Mouse (Mus musculus) ES-E14 (cell line): ENCODE results near the gene Pla2g7. TPM values are rescaled to one million over a fixed set of nuclear protein-coding genes. Genes with fewer than 3 reads are reported as not detected.

Source experiments
- DNase-seq: peaks from one replicate; pipeline ENCODE4 v3.0.0-alpha.2; 2013; ENCODE audit warnings: low read depth, low spot score
- H3K27ac ChIP-seq: 2 replicates; pipeline ENCODE4 v1.5.1; 2012; ENCODE audit warnings: low read depth, mild to moderate bottlenecking, low read length, moderate library complexity, mixed read lengths; ENCODE audit not compliant: poor library complexity, insufficient read depth, severe bottlenecking
- H3K36me3 ChIP-seq: 2 replicates; pipeline ENCODE4 v1.6.1; 2012; ENCODE audit warnings: mild to moderate bottlenecking, low read length, moderate library complexity, mixed read lengths; ENCODE audit not compliant: control insufficient read depth, poor library complexity, insufficient read depth, severe bottlenecking
- H3K4me1 ChIP-seq, 2 experiments: fragments of 150-350 bp in 1 of 2; sonication (generic) in 1 of 2; 2 replicates each; pipeline ENCODE4 v1.6.1; 2012; ENCODE audit warnings: low read length in 2 of 2, mild to moderate bottlenecking in 1 of 2, mixed read lengths in 1 of 2; ENCODE audit not compliant: control insufficient read depth in 2 of 2, insufficient read depth in 2 of 2, poor library complexity in 1 of 2
- H3K4me3 ChIP-seq, 2 experiments: fragments of 150-350 bp in 1 of 2; sonication (generic) in 1 of 2; 2 replicates each; pipeline ENCODE4 v1.5.1; 2012; ENCODE audit warnings: low read length in 2 of 2, low read depth in 1 of 2, mild to moderate bottlenecking in 1 of 2, mixed read lengths in 1 of 2; ENCODE audit not compliant: insufficient read depth in 1 of 2, poor library complexity in 1 of 2, severe bottlenecking in 1 of 2
- H3K9ac ChIP-seq: 2 replicates; pipeline ENCODE4 v1.6.1; 2012; ENCODE audit warnings: low read depth, mild to moderate bottlenecking, low read length, mixed read lengths; ENCODE audit not compliant: poor library complexity, insufficient read depth, severe bottlenecking
- H3K9me3 ChIP-seq: fragments of 150-350 bp; sonication (generic); 2 replicates; pipeline ENCODE4 v1.6.1; 2012; ENCODE audit warnings: low read depth, mild to moderate bottlenecking, low read length; ENCODE audit not compliant: control insufficient read depth, insufficient read depth
- CHD2 ChIP-seq: IDR thresholded peaks from 2 replicates; pipeline ENCODE4 v1.6.1; 2014; ENCODE audit warnings: mild to moderate bottlenecking, low read depth, low read length, inconsistent platforms
- HCFC1 ChIP-seq: IDR thresholded peaks from 2 replicates; pipeline ENCODE4 v1.6.1; 2012; ENCODE audit warnings: low read length, inconsistent platforms, borderline replicate concordance; ENCODE audit not compliant: insufficient read depth
- MAFK ChIP-seq: IDR thresholded peaks from 2 replicates; pipeline ENCODE4 v1.6.1; 2014; ENCODE audit warnings: mild to moderate bottlenecking, low read depth, low read length, inconsistent platforms; ENCODE audit not compliant: insufficient read depth
- ZC3H11A ChIP-seq: IDR thresholded peaks from 2 replicates; pipeline ENCODE4 v1.6.1; 2012; ENCODE audit warnings: low read depth, mild to moderate bottlenecking, inconsistent platforms, low read length, borderline replicate concordance
- ZNF384 ChIP-seq: IDR thresholded peaks from 2 replicates; pipeline ENCODE4 v1.6.1; 2012; ENCODE audit warnings: low read depth, low read length, inconsistent platforms
- in situ Hi-C, 2 experiments: fragments of 600-800 bp; cut with MboI; formaldehyde crosslinking; loops; one replicate each; pipeline ENCODE4 v1.15.1; 2025; ENCODE audit warnings: low sequenced_read_pairs in 2 of 2, inconsistent platforms in 1 of 2; ENCODE audit not compliant: unreplicated experiment in 2 of 2
- total RNA-seq: library from RNA; depleted of rRNA; stranded (reverse); fragments of 300-350 nt; gene quantifications from 2 replicates; pipeline ENCODE4 v1.2.3, GENCODE M21; 2012

Gene Pla2g7
- total RNA-seq, 1 experiment, result 5.7 TPM

- Histone ChIP-seq H3K27ac (no peak within 1 kb of the TSS), H3K9ac (peak within 1 kb of the TSS; percentile 53; the same call in 1 of the 2 replicates), H3K4me3 (peak within 1 kb of the TSS; percentile 57 to 60), H3K36me3 (no peaks in the 10 kb centered on the region), H3K4me1 (no peaks in the 10 kb centered on the region), H3K9me3 (no peaks in the 10 kb centered on the region)
- in situ Hi-C loops, result no loop called here
- TF ChIP-seq HCFC1, result no peak
- no peak for TF ChIP-seq MAFK
- no peak for TF ChIP-seq ZNF384
- no peak for TF ChIP-seq ZC3H11A
- TF ChIP-seq CHD2, result no peak
- DNase-seq, result no peak
Measured at GRCm38 (mm10) chr17:43629496-43630426, 61.9 kb downstream of the Pla2g7 start, which contains the start of gene Tdrd6. Gene Tdrd6 (minus strand): TSS chr17:43630299.

GRCm38 (mm10) chr17:43630427-43630760 is 62.5 kb downstream of the Pla2g7 start:
- TF ChIP-seq CHD2 (no peak), ZC3H11A (no peak), HCFC1 (no peak), MAFK (no peak), ZNF384 (no peak)
- in situ Hi-C loops, result no loop called here
- Histone ChIP-seq H3K9me3 (no peaks in the 10 kb centered on the region), H3K27ac (no peak overlapping the region), H3K4me1 (no peaks in the 10 kb centered on the region), H3K4me3 (peak overlapping the region; percentile 57 to 60), H3K9ac (peak overlapping the region; percentile 53; the same call in 1 of the 2 replicates), H3K36me3 (no peaks in the 10 kb centered on the region)
- DNase-seq, result no peak

DNA sequence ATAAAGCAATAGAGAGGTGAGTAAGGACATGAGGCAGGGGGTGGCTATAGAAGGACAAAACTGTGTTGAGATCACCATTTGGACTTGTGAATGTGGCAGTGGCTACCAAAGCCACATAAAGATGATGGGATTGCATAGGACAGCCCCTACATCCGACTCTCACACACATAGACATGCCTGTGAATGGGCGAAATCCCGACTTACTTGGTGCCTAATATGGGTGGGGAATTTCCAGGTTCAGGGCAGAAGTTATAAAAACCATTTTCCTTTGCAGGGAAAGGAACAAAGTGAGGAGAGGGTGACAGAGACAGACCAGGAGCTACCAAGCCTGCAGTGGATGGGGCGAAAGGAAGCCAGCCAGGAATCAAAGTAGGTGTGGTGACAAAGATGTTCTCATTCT is 69.2 kb downstream of the Pla2g7 start:
- Histone ChIP-seq H3K9me3 (no peaks in the 10 kb centered on the region), H3K9ac (no peak overlapping the region), H3K4me3 (no peak overlapping the region), H3K4me1 (no peaks in the 10 kb centered on the region), H3K27ac (no peak overlapping the region), H3K36me3 (no peaks in the 10 kb centered on the region)
- TF ChIP-seq ZNF384, result no peak
- no peak for TF ChIP-seq HCFC1
- no peak for TF ChIP-seq CHD2
- TF ChIP-seq ZC3H11A, result no peak
- no peak for TF ChIP-seq MAFK
- in situ Hi-C loops, result no loop called here
- DNase-seq, result no peak

- Histone ChIP-seq H3K36me3 (no peaks in the 10 kb centered on the region; the same call in 1 of the 2 replicates), H3K27ac (no peak overlapping the region), H3K9ac (no peak overlapping the region), H3K4me3 (no peak overlapping the region), H3K9me3 (no peaks in the 10 kb centered on the region), H3K4me1 (no peaks in the 10 kb centered on the region)
- in situ Hi-C loops, result no loop called here
- TF ChIP-seq ZC3H11A (no peak), ZNF384 (no peak), HCFC1 (no peak), MAFK (no peak), CHD2 (no peak)
- DNase-seq, result no peak
Measured at GRCm38 (mm10) chr17:43640825-43641224, 72.9 kb downstream of the Pla2g7 start.
